Mouse (Mus musculus) left cerebral cortex, adult 2 months (tissue): ENCODE data around the gene Ehbp1l1. TPM values are rescaled to one million over a fixed set of nuclear protein-coding genes. Genes with fewer than 3 reads are reported as not detected.

Experiments used
- DNase-seq, 2 experiments: peaks; one replicate each; pipeline ENCODE4 v3.0.0; 2021 to 2022; ENCODE audit warnings: low spot score in 2 of 2, mixed read lengths in 1 of 2; ENCODE audit errors: extremely low spot score in 1 of 2
- H3K27ac ChIP-seq: fragments of 200-600 bp; 2 replicates; pipeline ENCODE4 v1.8.1; 2022
- H3K4me3 ChIP-seq: fragments of 200-600 bp; 2 replicates; pipeline ENCODE4 v1.8.1; 2022
- CTCF ChIP-seq: fragments of 200-600 bp; IDR thresholded peaks from 2 replicates; pipeline ENCODE4 v1.8.1; 2022; ENCODE audit warnings: antibody characterized with exemption, mild to moderate bottlenecking, moderate library complexity
- intact Hi-C: fragments of 180-260 bp; cut with DNase I; formaldehyde crosslinking; loops from one replicate; pipeline ENCODE4 v1.15.1; 2025
- total RNA-seq, 2 experiments: library from RNA; stranded (reverse); gene quantifications; 2 replicates each; pipeline ENCODE4 v1.2.3; 2021

The Ehbp1l1 gene
- total RNA-seq, 2 experiments from 2014 or later: 21.1 to 30.7 TPM

DNA sequence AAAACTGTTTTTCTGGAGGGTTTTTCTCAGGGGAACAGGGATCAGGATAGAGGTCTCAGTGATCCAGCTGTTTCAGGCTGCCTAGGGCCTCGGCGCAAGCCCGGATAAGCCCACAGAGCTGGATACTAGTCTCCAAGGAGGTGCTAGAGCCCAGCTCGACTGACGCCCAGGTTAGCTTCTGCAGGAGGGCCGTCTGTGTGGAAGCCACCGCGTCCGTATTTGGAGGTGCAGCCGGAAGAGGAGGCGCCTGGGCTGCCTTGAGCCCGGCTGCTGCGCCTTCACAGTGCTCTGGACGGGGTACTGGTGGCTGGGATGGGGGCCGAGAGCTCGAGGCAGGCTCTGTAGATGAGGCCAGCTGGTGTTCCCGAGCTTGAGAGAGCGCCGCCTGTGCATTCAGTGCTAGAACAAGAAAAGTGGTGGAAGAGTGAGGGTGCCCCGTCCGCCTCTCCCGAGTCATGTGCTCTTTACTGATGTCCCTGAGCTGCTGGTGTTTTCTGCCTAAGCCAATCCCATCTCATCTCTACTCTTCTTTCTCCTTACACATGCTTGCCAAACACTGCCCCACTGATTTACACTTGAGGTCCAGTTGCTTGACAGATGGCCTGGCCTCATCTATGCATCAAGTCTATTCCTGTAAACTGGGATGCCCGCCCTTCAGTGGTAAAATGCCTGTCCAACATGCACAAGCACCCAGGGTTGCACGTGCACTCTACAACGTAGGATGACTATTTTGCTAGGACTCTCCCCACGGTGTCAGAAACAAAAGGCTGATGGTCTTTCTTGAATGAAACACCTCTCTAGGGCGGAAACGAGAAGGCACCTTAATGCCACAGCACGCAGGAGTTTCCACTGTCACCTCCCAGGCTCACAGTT, 4.4 kb upstream of the Ehbp1l1 start:
- intact Hi-C loops: loop anchor here (2.0 kb wide), 1 partner anchor 40 kb away; the partner anchor contains the start of gene Scyl1

DNA sequence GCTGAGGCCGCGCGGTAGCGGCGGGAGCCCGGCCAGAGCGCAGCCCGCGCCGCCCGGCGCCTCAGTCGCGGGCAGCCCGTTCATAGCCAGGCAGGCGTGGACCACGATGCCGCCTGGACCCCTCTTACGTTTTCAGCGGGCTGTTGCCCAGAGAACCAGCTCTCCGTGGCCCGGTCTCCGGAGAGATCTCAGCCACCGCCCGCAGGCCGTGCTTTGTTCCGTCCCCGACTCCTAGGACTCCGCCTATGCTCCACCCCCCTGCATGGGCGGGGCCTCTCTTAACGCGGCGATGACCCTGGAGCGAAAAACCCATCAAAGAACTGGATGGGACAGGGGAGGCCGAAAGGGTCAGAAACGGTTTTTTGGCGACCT, 3.3 kb upstream of the Ehbp1l1 start, which contains the start of gene Fam89b:
TSS of gene Fam89b (minus strand) at position 210 of the 372 bp plus-strand sequence.
- peak; percentile 78 to 81 for DNase-seq
- intact Hi-C loops: loop anchor here (1.0 to 5.0 kb wide), 3 partner anchors 18 to 128 kb away; partner anchors contain the start of gene Sipa1
- no peak; the same call in 1 of the 2 replicates for TF ChIP-seq CTCF
- peak within 1 kb of the TSS; percentile 90 for H3K27ac ChIP-seq
- peak within 1 kb of the TSS; percentile 94 for H3K4me3 ChIP-seq

More for the DNA sequence above, 4.4 kb upstream of the Ehbp1l1 start:
- peak; percentile 29 for TF ChIP-seq CTCF
- DNase-seq: no peak
- H3K27ac ChIP-seq: no peak overlapping the region
- peak overlapping the region; percentile 58 for H3K4me3 ChIP-seq

DNA sequence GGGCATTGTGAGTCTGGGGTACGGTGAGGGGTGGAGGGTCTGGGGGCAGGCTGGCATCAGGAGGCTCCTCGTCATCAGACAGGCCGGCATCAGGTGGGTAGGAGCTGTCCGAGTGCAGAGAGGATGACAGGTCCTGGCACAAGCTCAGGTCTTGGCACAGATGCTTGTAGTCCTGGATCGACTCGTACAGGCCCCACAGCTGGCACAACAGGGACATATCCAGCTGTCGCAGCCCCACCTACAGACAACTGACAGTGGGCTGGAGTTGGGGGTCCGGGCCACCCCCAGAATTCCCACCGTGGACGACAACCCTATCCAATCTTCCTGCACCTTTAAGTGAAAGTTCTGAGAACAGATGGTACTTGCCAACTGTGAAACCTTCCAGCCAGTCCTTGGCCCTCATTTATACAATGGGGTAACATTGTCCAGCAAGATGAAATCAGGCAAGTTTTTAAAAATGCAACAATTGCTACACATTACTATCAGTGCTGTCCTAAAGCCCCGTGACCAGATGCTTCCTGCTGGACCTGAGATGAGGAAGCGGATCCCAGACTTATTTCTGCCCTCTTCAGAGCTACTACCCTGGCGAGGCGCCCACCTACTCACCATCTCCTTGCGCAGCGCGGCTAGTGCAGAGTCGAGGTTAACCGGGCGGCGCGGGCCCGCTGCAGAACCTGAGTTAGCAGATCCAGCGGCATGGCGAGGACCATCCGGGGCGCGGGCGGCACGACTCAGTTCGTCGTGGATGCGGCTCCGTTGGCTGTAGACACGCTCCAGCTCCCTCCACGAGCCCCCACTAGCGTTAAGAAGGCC, 2.7 kb upstream of the Ehbp1l1 start:
- peak overlapping the region; percentile 90 for H3K27ac ChIP-seq
- peak in 1 of 2 experiments; percentile 61 for DNase-seq
- TF ChIP-seq CTCF: no peak
- intact Hi-C loops: loop anchor here (1.0 to 5.0 kb wide), 3 partner anchors 18 to 128 kb away; partner anchors contain the start of gene Sipa1
- H3K4me3 ChIP-seq: peak overlapping the region; percentile 94

DNA sequence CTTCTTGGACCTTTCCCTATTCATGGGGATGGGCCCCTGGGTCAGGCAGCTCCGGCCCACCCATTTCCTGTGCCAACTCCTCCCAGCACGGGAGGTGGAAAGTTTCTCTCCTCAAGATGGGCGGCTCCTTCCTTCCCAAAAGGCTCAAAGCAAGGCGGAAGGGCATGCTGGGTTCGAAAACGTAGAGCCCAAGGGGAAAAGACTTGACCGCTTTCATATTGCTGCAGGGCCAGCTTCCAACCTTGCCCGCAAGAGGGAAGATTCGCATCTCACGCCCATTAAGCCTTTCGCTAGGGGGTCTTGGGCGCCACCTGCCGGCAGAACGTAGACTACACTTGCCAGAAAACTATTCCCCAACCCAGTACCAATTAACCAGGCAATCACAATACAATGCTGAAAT, 1.6 kb upstream of the Ehbp1l1 start:
- peak; percentile 80 to 89 for DNase-seq
- H3K27ac ChIP-seq: peak overlapping the region; percentile 51
- peak; percentile 99 for TF ChIP-seq CTCF
- intact Hi-C loops: loop anchor here (2.0 to 5.0 kb wide), 3 partner anchors 35 to 130 kb away; partner anchors contain the start of gene Sipa1
- peak overlapping the region; percentile 94 for H3K4me3 ChIP-seq

DNA sequence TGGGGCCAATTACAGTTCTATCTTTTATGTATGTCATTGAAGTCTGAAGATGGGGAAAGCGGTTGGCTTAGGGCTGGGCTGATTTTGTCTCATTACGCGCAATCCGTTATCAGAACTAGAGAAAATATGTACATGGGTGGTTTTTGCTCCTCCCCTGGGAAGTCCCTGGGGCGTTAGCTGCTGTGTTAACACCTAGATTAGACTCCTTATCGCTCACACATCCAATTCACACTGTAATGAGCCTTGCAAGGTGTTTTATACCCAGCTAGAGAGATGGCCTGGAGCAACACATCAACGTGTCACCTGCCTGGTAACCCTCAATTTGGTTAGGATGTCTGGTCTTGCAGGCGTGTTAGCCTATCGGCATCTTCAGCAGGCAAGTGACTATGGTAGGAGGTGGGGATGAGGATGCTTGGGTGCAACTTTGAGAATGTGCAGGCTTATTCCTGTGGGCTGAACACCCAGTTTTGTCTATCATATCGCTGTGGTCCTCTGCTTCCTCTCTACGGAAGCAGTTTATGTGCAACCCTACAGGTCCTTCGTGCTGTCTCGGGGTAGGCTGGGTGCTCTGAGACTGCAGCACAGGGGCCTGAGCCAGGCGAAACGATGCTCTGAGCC, 953 bp upstream of the Ehbp1l1 start:
- TF ChIP-seq CTCF: no peak
- H3K4me3 ChIP-seq: peak overlapping the region; percentile 94
- intact Hi-C loops: loop anchor here (2.0 to 5.0 kb wide), 2 partner anchors 34 to 130 kb away; no protein-coding TSS in a partner anchor
- DNase-seq: no peak
- H3K27ac ChIP-seq: peak overlapping the region; percentile 51

DNA sequence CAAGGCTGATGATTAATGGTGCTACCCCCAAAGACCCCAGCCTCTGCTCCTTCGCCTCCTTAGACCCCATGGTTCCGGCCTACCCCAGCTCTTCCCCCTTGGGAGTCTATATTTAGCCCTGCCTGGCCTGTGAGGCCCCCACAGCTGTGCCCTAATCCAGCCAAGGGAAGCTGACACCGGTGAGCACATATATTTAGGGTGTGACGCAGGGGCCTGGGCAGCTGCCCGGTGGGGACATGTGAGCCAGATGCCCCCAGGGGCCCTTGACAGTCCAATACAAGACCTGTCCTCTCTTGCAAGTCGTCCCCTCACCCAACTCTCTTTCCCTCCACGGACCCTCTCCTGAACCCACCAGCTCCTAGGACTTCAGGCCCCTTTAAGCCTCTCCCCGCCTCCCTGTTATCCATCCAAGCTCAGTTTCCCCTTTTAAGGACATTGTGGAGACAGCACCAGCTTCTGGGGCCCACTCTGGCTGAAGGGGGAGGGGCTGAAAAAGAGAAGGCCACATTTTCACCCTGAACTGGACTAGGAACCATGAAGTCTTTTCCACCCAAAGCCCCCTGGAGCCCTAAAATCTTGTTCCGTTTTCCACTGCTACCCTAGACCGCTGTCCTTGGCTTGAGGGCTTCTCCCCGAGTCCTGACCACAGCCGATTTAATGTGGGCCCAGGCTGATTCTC, 949 bp downstream of the Ehbp1l1 start:
- TF ChIP-seq CTCF: no peak
- peak overlapping the region; percentile 41 for H3K27ac ChIP-seq
- no peak for DNase-seq
- peak overlapping the region; percentile 45 for H3K4me3 ChIP-seq
- intact Hi-C loops: loop anchor here (5.0 kb wide), 1 partner anchor 132 kb away; no protein-coding TSS in a partner anchor

DNA sequence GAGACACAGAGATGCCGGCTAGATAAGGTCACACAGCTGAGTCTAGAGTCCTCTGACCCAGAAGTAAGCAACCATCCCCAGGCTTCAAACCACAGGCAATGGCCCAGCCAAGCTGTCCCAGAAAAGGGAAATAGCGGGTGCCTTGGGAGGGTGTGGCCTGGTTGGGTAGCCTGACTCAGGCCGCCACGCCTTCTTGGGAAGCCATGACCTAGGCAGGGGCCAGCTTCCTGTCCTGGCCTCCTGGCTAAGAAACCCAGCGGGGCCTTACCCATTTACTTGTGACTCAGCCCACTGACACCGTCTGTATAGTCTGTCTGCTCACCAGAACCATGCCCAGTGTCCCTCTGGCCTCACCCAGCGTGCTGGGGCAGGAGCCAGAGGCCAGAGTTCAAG, 1.6 kb downstream of the Ehbp1l1 start:
- intact Hi-C loops: no loop called here
- Histone ChIP-seq H3K27ac (no peak overlapping the region; the same call in 1 of the 2 replicates), H3K4me3 (peak overlapping the region; percentile 45; the same call in 1 of the 2 replicates)
- no peak for TF ChIP-seq CTCF
- DNase-seq: no peak

DNA sequence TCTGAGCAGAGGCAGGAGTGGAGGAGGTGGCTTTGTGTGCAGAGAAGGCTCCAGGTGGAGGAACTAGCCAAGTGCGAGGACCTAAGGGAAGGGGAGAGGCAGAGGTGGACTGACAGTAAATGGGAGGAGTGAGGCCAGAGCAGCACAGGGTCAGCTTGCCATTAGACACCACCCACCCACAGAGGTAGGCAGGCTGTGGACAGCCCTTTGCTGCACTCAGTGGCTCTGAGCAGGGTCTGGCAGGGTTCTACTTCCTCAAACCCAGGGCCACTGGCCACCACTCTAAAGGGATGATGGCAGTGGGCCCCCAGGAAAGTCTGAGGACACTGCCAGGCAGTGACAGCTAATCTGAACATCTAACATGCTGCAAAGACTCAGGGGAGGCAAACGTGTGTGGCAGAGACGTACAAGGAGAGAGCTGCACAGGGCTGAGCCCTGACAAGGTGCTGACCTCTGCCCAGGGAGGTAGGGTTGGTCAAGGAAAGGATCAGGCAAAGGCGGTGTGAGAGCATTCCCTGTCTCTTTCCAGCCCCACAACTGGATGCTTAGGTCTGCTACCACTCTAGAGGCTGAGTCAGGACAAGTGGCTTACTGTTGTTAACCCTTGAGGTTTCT, 2.1 kb downstream of the Ehbp1l1 start:
- no peak overlapping the region for H3K4me3 ChIP-seq
- no peak overlapping the region for H3K27ac ChIP-seq
- no peak for DNase-seq
- intact Hi-C loops: no loop called here
- no peak for TF ChIP-seq CTCF

DNA sequence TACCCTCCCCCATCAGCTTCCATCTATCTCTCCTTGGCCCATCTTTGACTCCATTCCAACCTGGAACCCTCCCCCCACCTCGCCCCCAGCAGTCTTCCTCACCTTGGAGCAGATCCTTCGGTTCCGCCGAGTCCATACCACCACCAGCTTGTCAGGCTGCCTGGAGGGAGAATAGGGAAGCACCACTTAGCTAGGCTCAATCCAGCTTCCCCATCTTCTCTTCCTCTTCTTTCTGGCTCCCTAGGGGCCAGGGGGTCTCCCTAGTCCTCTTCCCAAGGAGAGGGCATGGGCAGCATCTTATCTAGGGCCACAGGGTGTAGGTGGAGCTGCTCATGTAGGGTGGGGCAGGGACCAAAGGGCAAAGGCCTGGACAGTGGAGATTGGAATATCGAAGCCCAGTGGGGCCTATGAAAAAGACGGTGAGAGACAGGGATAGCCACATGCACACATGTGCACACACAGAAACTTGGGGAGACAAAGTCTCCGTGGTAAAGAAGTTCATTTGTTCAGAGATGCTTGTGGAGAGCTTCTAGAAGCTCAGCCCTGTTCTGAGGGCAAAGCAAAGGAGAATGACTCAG, 3.2 kb downstream of the Ehbp1l1 start:
- intact Hi-C loops: no loop called here
- TF ChIP-seq CTCF: no peak
- Histone ChIP-seq H3K4me3 (no peak overlapping the region), H3K27ac (no peak overlapping the region)
- no peak for DNase-seq

DNA sequence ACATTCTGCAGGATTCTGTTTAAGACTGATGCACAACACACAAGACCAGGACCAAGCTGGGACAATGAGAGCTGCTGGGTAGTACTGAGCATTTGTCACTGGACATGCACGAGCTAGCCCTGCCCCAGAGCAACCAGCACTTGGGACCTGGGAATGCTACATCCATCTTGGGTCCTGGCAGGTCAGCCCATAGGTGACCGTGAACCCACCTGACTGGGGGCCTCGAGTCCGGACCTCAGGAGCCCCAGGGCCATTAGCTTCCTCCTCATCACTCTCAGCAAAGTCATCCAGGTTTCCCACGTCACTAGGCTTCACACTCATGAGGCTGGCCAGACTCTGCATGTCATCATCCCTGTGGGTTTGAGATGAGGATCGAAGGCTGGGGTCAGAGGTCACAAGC, 4.9 kb downstream of the Ehbp1l1 start:
- no peak for TF ChIP-seq CTCF
- no peak for DNase-seq
- no peak overlapping the region for H3K27ac ChIP-seq
- intact Hi-C loops: no loop called here
- H3K4me3 ChIP-seq: no peak overlapping the region
